Mouse (Mus musculus): Measurements from ENCODE around the gene 4921501E09Rik. TPM values are rescaled to one million over a fixed set of nuclear protein-coding genes. Genes with fewer than 3 reads are reported as not detected.
"Not testable (repeated sequence)": the region's sequence is repeated elsewhere in the genome, so short reads cannot be mapped to it uniquely, and the experiment has no call there.

4921501E09Rik gene
- polyA plus RNA-seq, 1 experiment, result not detected

DNA sequence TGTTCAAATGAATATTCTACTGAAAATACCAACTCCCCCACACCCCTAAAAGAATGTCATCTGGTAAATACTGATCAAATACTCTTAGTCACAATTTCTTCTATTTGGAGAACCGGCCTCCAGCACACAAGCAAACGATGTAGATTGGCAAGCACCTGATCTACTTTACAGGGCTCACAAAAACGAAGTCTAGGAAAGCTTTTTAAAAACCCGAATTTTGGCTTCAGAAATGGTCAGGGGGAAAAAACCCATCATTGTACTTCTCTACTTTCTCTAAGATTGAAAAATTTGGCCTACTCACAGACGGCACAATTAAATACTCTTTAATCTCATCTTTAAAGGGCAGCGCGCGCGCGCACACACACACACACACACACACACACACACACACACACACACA, 35.5 kb downstream of the 4921501E09Rik start:
- Histone ChIP-seq H3K4me1 (ENCODE audit: control insufficient read depth) (peaks cover 12% of the 10 kb centered on the region), H3K4me3 (replicated peaks) (peak overlapping the region; percentile 86), H3K9me3 (ENCODE audit: control insufficient read depth, low read length) (peaks cover 3% of the 10 kb centered on the region), H3K27me3 (ENCODE audit: control insufficient read depth) (no peaks in the 10 kb centered on the region), H3K36me3 (ENCODE audit: control insufficient read depth) (peaks cover 2% of the 10 kb centered on the region; the same call in 1 of the 2 replicates)
- TF ChIP-seq TAL1 (IDR thresholded peaks at IDR 0.05; ENCODE audit: low read length) (no peak), GATA1 (IDR thresholded peaks at IDR 0.05; ENCODE audit: low read length) (no peak)

DNA sequence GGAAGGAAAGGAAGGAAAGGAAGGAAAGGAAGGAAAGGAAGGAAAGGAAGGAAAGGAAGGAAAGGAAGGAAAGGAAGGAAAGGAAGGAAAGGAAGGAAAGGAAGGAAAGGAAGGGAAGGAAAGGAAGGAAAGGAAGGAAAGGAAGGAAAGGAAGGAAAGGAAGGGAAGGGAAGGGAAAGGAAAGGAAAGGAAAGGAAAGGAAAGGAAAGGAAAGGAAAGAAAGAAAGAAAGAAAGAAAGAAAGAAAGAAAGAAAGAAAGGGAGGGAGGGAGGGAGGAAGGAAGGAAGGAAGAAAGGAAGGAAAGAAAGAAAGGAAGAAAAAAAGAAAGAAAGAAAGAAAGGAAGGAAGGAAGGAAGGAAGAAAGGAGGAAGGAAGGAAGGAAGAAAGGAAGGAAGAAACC, 47.4 kb downstream of the 4921501E09Rik start:
- H3K4me1 ChIP-seq (ENCODE audit: control insufficient read depth); H3K4me3 ChIP-seq (replicated peaks); H3K27me3 ChIP-seq (ENCODE audit: control insufficient read depth): not testable (repeated sequence)
- peaks cover 49% of the 10 kb centered on the region for H3K9me3 ChIP-seq (ENCODE audit: control insufficient read depth, low read length)
- H3K36me3 ChIP-seq (ENCODE audit: control insufficient read depth), result peaks cover 47% of the 10 kb centered on the region

Other genes with a start within 250 kb of the 4921501E09Rik start
- gene Zfp799, start 237.8 kb downstream of the 4921501E09Rik start, polyA plus RNA-seq (2012), result not detected in 2 replicates
- 0.01 TPM in 1 of 2 replicates, not detected in the other for gene Zfp870, start 176.4 kb downstream of the 4921501E09Rik start, polyA plus RNA-seq (2012)
- gene Cyp4f14, start 150.7 kb downstream of the 4921501E09Rik start, polyA plus RNA-seq (2012), result not detected in 2 replicates
- 0.19 and 0.49 TPM in 2 replicates for gene Cyp4f13, start 120.7 kb downstream of the 4921501E09Rik start, polyA plus RNA-seq (2012)
- gene Zfp472, start 102.2 kb downstream of the 4921501E09Rik start, polyA plus RNA-seq (2012), result 0.02 and 0.04 TPM in 2 replicates
- 0.02 and 0.03 TPM in 2 replicates for gene Zfp952, start 74.9 kb downstream of the 4921501E09Rik start, polyA plus RNA-seq (2012)
- gene Zfp763, start 34.7 kb downstream of the 4921501E09Rik start, polyA plus RNA-seq (2012), result not detected in 2 replicates
- not detected in 2 replicates for gene Zfp563, start 21.3 kb upstream of the 4921501E09Rik start, polyA plus RNA-seq (2012)
- gene Morc2b, start 71.6 kb upstream of the 4921501E09Rik start, polyA plus RNA-seq (2012), result not detected in 2 replicates
- not detected in 2 replicates for gene Olfr55, start 100.4 kb upstream of the 4921501E09Rik start, polyA plus RNA-seq (2012)
- not detected in 2 replicates for gene Olfr239, start 123.2 kb upstream of the 4921501E09Rik start, polyA plus RNA-seq (2012)
- not detected in 2 replicates for gene Olfr1564, start 153.6 kb upstream of the 4921501E09Rik start, polyA plus RNA-seq (2012)
- gene Zfp955a, start 187.1 kb upstream of the 4921501E09Rik start, polyA plus RNA-seq (2012), result 0.02 TPM in 1 of 2 replicates, not detected in the other
- not detected in 2 replicates for gene Olfr63, start 196.6 kb upstream of the 4921501E09Rik start, polyA plus RNA-seq (2012)
- 0.01 and 0.02 TPM in 2 replicates for gene Zfp955b, start 221.5 kb upstream of the 4921501E09Rik start, polyA plus RNA-seq (2012)

Measured in erythroblast, embryonic 14.5 days (primary cell).